Mouse (Mus musculus) bone marrow macrophage, adult 2 months (primary cell): ENCODE data around the gene Pla2g2d.

Experiments used
- CTCF ChIP-seq: IDR thresholded peaks from 2 replicates; pipeline ENCODE4 v1.5.1; 2012; ENCODE audit warnings: low read depth, mild to moderate bottlenecking, low read length, moderate library complexity
- POLR2A ChIP-seq: IDR thresholded peaks from 2 replicates; pipeline ENCODE4 v1.6.1; 2012; ENCODE audit warnings: mild to moderate bottlenecking, low read depth, low read length, borderline replicate concordance

DNA sequence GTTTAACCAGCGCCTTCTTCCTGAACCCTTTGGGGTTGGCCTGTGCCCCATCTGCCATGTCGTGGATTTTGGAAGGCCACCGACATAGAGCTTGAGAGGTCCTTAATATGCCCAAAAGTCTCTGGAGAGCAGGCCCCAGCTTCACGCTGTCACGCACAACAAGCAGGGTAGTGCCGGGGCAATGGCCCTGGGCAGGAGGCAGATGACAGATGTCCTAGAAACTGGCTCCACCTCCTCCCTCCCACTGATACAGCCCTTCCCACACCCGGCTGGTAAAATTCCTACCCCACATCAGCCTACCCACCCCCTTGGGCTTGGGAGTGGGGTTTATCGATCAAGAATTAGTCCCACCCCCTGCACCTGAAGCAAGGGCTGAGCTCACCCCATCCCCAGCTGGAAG is 18.1 kb upstream of the Pla2g2d start, which contains the start of gene Pla2g2f:
- TF ChIP-seq CTCF (no peak), POLR2A (no peak)
